Mouse (Mus musculus): ENCODE results near the gene Babam2.

- TF ChIP-seq CTCF (IDR thresholded peaks at IDR 0.05; ENCODE audit: extremely low read depth, insufficient read length, insufficient replicate concordance, low read depth, low read length) (no peak), POLR2A (IDR thresholded peaks at IDR 0.05; ENCODE audit: low read depth, low read length) (no peak)
These were observed 388.5 kb downstream of the Babam2 start for GRCm38 (mm10) chr5:32085971-32086370.

Measured in small intestine, adult 2 months (tissue).